Mouse (Mus musculus) urinary bladder, postnatal 0 days (tissue): ENCODE measurements around the gene Olfr1109. TPM values are rescaled to one million over a fixed set of nuclear protein-coding genes. Genes with fewer than 3 reads are reported as not detected.

ENCODE experiments used
- polyA plus RNA-seq: library from polyadenylated mRNA; unstranded; fragments of >200 nt; fragmentation: Nextera tagmentation; extraction: Ambion mirVana; gene quantifications from 2 replicates; pipeline ENCODE4 v1.2.1, GENCODE M21; 2015

The Olfr1109 gene
- polyA plus RNA-seq = not detected in 2 replicates

GRCm38 (mm10) chr2:87095908-87096307 is at the start of gene Olfr1109:
Olfr1109 (minus strand) TSS chr2:87096008.

GRCm38 (mm10) chr2:87140200-87140599 is 44.4 kb upstream of the Olfr1109 start, which contains the start of gene Olfr1110:
Olfr1110 (minus strand) TSS chr2:87140300.

GRCm38 (mm10) chr2:87114467-87114866 is 18.7 kb upstream of the Olfr1109 start, which contains the start of gene Olfr259:
Olfr259 (minus strand) TSS chr2:87114567.

GRCm38 (mm10) chr2:87075717-87076116 is 20.1 kb downstream of the Olfr1109 start, which contains the start of gene Olfr1107:
Olfr1107 (minus strand) TSS chr2:87075817.

GRCm38 (mm10) chr2:87052173-87052572 is 43.6 kb downstream of the Olfr1109 start, which contains the start of gene Olfr1106:
Olfr1106 (minus strand) TSS chr2:87052273.

Other genes starting within 250 kb of the Olfr1109 start
- gene Olfr1095, start 244.3 kb downstream of the Olfr1109 start, polyA plus RNA-seq = not detected in 2 replicates
- gene Gm13723, start 221.2 kb downstream of the Olfr1109 start, polyA plus RNA-seq = not detected in 2 replicates
- not detected in 2 replicates for gene Olfr1097, start 203.8 kb downstream of the Olfr1109 start, polyA plus RNA-seq
- not detected in 2 replicates for gene Olfr1098, start 171.5 kb downstream of the Olfr1109 start, polyA plus RNA-seq
- gene Olfr1099, start 135.3 kb downstream of the Olfr1109 start, polyA plus RNA-seq = not detected in 2 replicates
- gene Olfr1100, start 116.1 kb downstream of the Olfr1109 start, polyA plus RNA-seq = not detected in 2 replicates
- not detected in 2 replicates for gene Olfr1101, start 104.8 kb downstream of the Olfr1109 start, polyA plus RNA-seq
- not detected in 2 replicates for gene Olfr1102, start 97.6 kb downstream of the Olfr1109 start, polyA plus RNA-seq
- gene Olfr1104, start 68.9 kb downstream of the Olfr1109 start, polyA plus RNA-seq = not detected in 2 replicates
- gene Olfr1105, start 59.5 kb downstream of the Olfr1109 start, polyA plus RNA-seq = not detected in 2 replicates
- not detected in 2 replicates for gene Olfr1106, start 43.7 kb downstream of the Olfr1109 start, polyA plus RNA-seq
- not detected in 2 replicates for gene Olfr1107, start 20.2 kb downstream of the Olfr1109 start, polyA plus RNA-seq
- gene Olfr259, start 18.6 kb upstream of the Olfr1109 start, polyA plus RNA-seq = not detected in 2 replicates
- not detected in 2 replicates for gene Olfr1110, start 44.3 kb upstream of the Olfr1109 start, polyA plus RNA-seq
- not detected in 2 replicates for gene Olfr1111, start 56.6 kb upstream of the Olfr1109 start, polyA plus RNA-seq
- gene Olfr1112, start 91.8 kb upstream of the Olfr1109 start, polyA plus RNA-seq = not detected in 2 replicates
- not detected in 2 replicates for gene Olfr1113, start 113.0 kb upstream of the Olfr1109 start, polyA plus RNA-seq
- not detected in 2 replicates for gene Olfr1115, start 152.0 kb upstream of the Olfr1109 start, polyA plus RNA-seq
- not detected in 2 replicates for gene Olfr1116, start 171.5 kb upstream of the Olfr1109 start, polyA plus RNA-seq
- gene Olfr1118, start 211.6 kb upstream of the Olfr1109 start, polyA plus RNA-seq = not detected in 2 replicates